Mouse (Mus musculus): ENCODE data around the gene Nsg2. TPM values are rescaled to one million over a fixed set of nuclear protein-coding genes. Genes with fewer than 3 reads are reported as not detected.

Nsg2 gene
- polyA plus RNA-seq, 1 experiment from 2014 or later, result 39.8 TPM

- no peak overlapping the region for H3K27ac ChIP-seq (ENCODE audit: low read depth, low read length)
- no peak overlapping the region for H3K4me2 ChIP-seq
- no peak overlapping the region for H3K4me3 ChIP-seq (ENCODE audit: low read depth, low read length)
- 66% methylated on average over 13 of the region's 13 CpGs for whole genome bisulfite sequencing
- DNase-seq (ENCODE audit: low spot score, missing footprints) (peak; percentile 84), ATAC-seq (ENCODE audit: low FRiP score) (peak; percentile 48; the same call in 1 of the 2 replicates)
- H3K4me1 ChIP-seq (ENCODE audit: control insufficient read depth, insufficient read depth, low read length), result peaks cover 5% of the 10 kb centered on the region; the same call in 1 of the 2 replicates
- no peaks in the 10 kb centered on the region for H3K9me3 ChIP-seq (ENCODE audit: control insufficient read depth, low read length)
- no peak overlapping the region for H3K9ac ChIP-seq (ENCODE audit: low read length)
- no peaks in the 10 kb centered on the region for H3K36me3 ChIP-seq (ENCODE audit: control insufficient read depth, insufficient read depth, low read length)
- H3K27me3 ChIP-seq (ENCODE audit: control insufficient read depth, insufficient read depth, low read length), result no peaks in the 10 kb centered on the region
Measured at GRCm38 (mm10) chr11:32057861-32058260, 57.6 kb downstream of the Nsg2 start.

DNA sequence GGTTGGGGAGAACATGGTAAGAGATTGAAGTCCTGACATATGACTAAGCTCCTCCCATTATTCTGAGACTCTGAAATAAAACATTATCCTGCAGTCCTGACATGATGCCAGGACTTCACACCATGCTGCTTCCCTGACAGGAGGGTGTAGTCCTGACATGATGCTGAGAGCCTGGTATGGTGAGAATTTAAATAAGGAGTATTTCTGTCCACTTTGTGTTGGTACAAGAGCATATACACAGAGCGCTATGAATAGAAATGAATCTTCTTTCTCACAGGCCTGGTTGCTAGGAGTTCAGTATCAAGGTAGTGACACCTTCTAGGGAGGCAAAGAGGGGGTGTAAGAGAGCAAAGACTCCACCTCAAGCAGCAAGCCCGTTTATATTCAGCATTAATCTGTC, 60.8 kb downstream of the Nsg2 start:
- no peaks in the 10 kb centered on the region for H3K36me3 ChIP-seq (ENCODE audit: control insufficient read depth, insufficient read depth, low read length)
- no peak for ATAC-seq (ENCODE audit: low FRiP score)

GRCm38 (mm10) chr11:32061874-32062273, 61.6 kb downstream of the Nsg2 start:
- Histone ChIP-seq H3K27ac (ENCODE audit: low read depth, low read length) (no peak overlapping the region), H3K4me3 (ENCODE audit: low read depth, low read length) (no peak overlapping the region), H3K4me1 (ENCODE audit: control insufficient read depth, insufficient read depth, low read length) (peaks cover 21% of the 10 kb centered on the region), H3K36me3 (ENCODE audit: control insufficient read depth, insufficient read depth, low read length) (no peaks in the 10 kb centered on the region), H3K27me3 (ENCODE audit: control insufficient read depth, insufficient read depth, low read length) (no peaks in the 10 kb centered on the region), H3K9me3 (ENCODE audit: control insufficient read depth, low read length) (no peaks in the 10 kb centered on the region), H3K4me2 (no peak overlapping the region), H3K9ac (ENCODE audit: low read length) (no peak overlapping the region)
- peak; percentile 83 for DNase-seq (ENCODE audit: low spot score, missing footprints)
- WGBS, result 92% methylated on average over 10 of the region's 10 CpGs
- no peak for ATAC-seq (ENCODE audit: low FRiP score)

More for the DNA sequence above, 60.8 kb downstream of the Nsg2 start:
- no peak overlapping the region for H3K27ac ChIP-seq (ENCODE audit: low read depth, low read length)
- peaks cover 21% of the 10 kb centered on the region for H3K4me1 ChIP-seq (ENCODE audit: control insufficient read depth, insufficient read depth, low read length)
- no peak overlapping the region for H3K4me2 ChIP-seq
- no peaks in the 10 kb centered on the region for H3K9me3 ChIP-seq (ENCODE audit: control insufficient read depth, low read length)
- DNase-seq (ENCODE audit: low spot score, missing footprints), result no peak
- H3K4me3 ChIP-seq (ENCODE audit: low read depth, low read length), result no peak overlapping the region
- no peaks in the 10 kb centered on the region for H3K27me3 ChIP-seq (ENCODE audit: control insufficient read depth, insufficient read depth, low read length)
- H3K9ac ChIP-seq (ENCODE audit: low read length), result no peak overlapping the region
- 60% methylated on average over 2 of the region's 2 CpGs for WGBS

DNA sequence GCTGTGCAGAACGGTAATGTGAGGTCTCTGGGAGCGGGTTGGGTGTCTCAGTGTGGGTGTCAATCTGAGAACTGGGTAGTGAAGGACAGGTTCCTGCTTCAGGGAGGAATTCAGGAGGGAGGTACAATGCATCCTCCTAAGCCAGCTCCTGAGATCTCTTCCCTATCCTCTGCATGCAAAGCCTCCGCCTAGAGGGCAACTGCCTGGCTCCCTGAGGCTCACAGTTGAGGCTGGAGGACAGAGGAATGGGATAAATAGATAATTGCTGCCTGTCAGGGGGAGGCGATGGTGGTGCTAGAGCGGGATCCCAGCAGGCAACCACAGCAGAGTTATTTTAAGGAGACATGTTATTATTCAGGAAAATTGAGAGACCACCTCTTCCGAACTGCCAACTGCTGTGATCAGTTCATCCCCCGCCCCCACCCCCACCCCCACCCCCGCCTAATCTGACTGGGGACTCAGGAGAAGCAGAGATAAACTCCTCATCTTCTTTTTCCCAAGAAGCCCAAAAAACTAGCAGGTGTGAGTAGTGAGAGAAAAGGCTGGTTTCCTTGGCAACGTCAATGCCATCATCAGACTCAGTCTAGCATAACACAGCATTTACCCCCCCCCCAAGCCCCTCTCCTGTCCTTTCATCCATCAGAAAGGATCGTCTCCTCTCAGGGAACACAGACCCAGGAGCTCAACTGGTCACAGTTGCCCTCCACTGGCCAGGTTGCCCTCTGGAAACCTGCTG, 63.7 kb downstream of the Nsg2 start:
- DNase-seq (ENCODE audit: low spot score, missing footprints) (no peak), ATAC-seq (ENCODE audit: low FRiP score) (peak; percentile 62)
- Histone ChIP-seq H3K9ac (ENCODE audit: low read length) (peak overlapping the region; percentile 4; the same call in 1 of the 2 replicates), H3K4me2 (no peak overlapping the region), H3K9me3 (ENCODE audit: control insufficient read depth, low read length) (no peaks in the 10 kb centered on the region), H3K36me3 (ENCODE audit: control insufficient read depth, insufficient read depth, low read length) (no peaks in the 10 kb centered on the region), H3K27me3 (ENCODE audit: control insufficient read depth, insufficient read depth, low read length) (no peaks in the 10 kb centered on the region), H3K4me1 (ENCODE audit: control insufficient read depth, insufficient read depth, low read length) (peaks cover 16% of the 10 kb centered on the region), H3K27ac (ENCODE audit: low read depth, low read length) (0 out of 2 replicates have a peak overlapping the region, but pooled peaks have one; percentile 28), H3K4me3 (ENCODE audit: low read depth, low read length) (no peak overlapping the region)
- 6% methylated on average over 10 of the region's 10 CpGs for WGBS

GRCm38 (mm10) chr11:32064511-32064862, 64.2 kb downstream of the Nsg2 start:
- H3K4me2 ChIP-seq, result no peak overlapping the region
- no peaks in the 10 kb centered on the region for H3K36me3 ChIP-seq (ENCODE audit: control insufficient read depth, insufficient read depth, low read length)
- ATAC-seq (ENCODE audit: low FRiP score) (peak; percentile 53), DNase-seq (ENCODE audit: low spot score, missing footprints) (peak; percentile 86)
- H3K9me3 ChIP-seq (ENCODE audit: control insufficient read depth, low read length), result no peaks in the 10 kb centered on the region
- no peak overlapping the region for H3K4me3 ChIP-seq (ENCODE audit: low read depth, low read length)
- H3K4me1 ChIP-seq (ENCODE audit: control insufficient read depth, insufficient read depth, low read length), result peaks cover 16% of the 10 kb centered on the region
- peak overlapping the region; percentile 28; the same call in 1 of the 2 replicates for H3K27ac ChIP-seq (ENCODE audit: low read depth, low read length)
- H3K9ac ChIP-seq (ENCODE audit: low read length), result no peak overlapping the region
- 11% methylated on average over 5 of the region's 5 CpGs for WGBS
- no peaks in the 10 kb centered on the region for H3K27me3 ChIP-seq (ENCODE audit: control insufficient read depth, insufficient read depth, low read length)

- H3K9ac ChIP-seq (ENCODE audit: low read length), result no peak overlapping the region
- H3K36me3 ChIP-seq (ENCODE audit: control insufficient read depth, insufficient read depth, low read length), result no peaks in the 10 kb centered on the region
- H3K9me3 ChIP-seq (ENCODE audit: control insufficient read depth, low read length), result no peaks in the 10 kb centered on the region
- H3K27ac ChIP-seq (ENCODE audit: low read depth, low read length), result no peak overlapping the region
- ATAC-seq (ENCODE audit: low FRiP score), result no peak
- no peaks in the 10 kb centered on the region for H3K27me3 ChIP-seq (ENCODE audit: control insufficient read depth, insufficient read depth, low read length)
- H3K4me2 ChIP-seq, result no peak overlapping the region
- peaks cover 9% of the 10 kb centered on the region for H3K4me1 ChIP-seq (ENCODE audit: control insufficient read depth, insufficient read depth, low read length)
- 80% methylated on average over 12 of the region's 12 CpGs for WGBS
- no peak overlapping the region for H3K4me3 ChIP-seq (ENCODE audit: low read depth, low read length)
- peak; percentile 69 for DNase-seq (ENCODE audit: low spot score, missing footprints)
Measured at GRCm38 (mm10) chr11:32068736-32069490, 68.7 kb downstream of the Nsg2 start.

GRCm38 (mm10) chr11:32075163-32075562, 74.9 kb downstream of the Nsg2 start:
- ATAC-seq (ENCODE audit: low FRiP score) (no peak), DNase-seq (ENCODE audit: low spot score, missing footprints) (no peak)
- H3K27me3 ChIP-seq (ENCODE audit: control insufficient read depth, insufficient read depth, low read length), result no peaks in the 10 kb centered on the region
- no peak overlapping the region for H3K27ac ChIP-seq (ENCODE audit: low read depth, low read length)
- 92% methylated on average over 2 of the region's 2 CpGs for WGBS
- H3K36me3 ChIP-seq (ENCODE audit: control insufficient read depth, insufficient read depth, low read length), result no peaks in the 10 kb centered on the region
- no peak overlapping the region for H3K4me3 ChIP-seq (ENCODE audit: low read depth, low read length)
- no peaks in the 10 kb centered on the region for H3K4me1 ChIP-seq (ENCODE audit: control insufficient read depth, insufficient read depth, low read length)
- H3K9me3 ChIP-seq (ENCODE audit: control insufficient read depth, low read length), result no peaks in the 10 kb centered on the region
- no peak overlapping the region for H3K9ac ChIP-seq (ENCODE audit: low read length)
- H3K4me2 ChIP-seq, result no peak overlapping the region

GRCm38 (mm10) chr11:32083462-32083861, 83.2 kb downstream of the Nsg2 start:
- Histone ChIP-seq H3K27me3 (ENCODE audit: control insufficient read depth, insufficient read depth, low read length) (no peaks in the 10 kb centered on the region), H3K4me3 (ENCODE audit: low read depth, low read length) (no peak overlapping the region), H3K9me3 (ENCODE audit: control insufficient read depth, low read length) (no peaks in the 10 kb centered on the region), H3K9ac (ENCODE audit: low read length) (no peak overlapping the region), H3K27ac (ENCODE audit: low read depth, low read length) (no peak overlapping the region), H3K4me2 (no peak overlapping the region), H3K36me3 (ENCODE audit: control insufficient read depth, insufficient read depth, low read length) (no peaks in the 10 kb centered on the region), H3K4me1 (ENCODE audit: control insufficient read depth, insufficient read depth, low read length) (peaks cover 18% of the 10 kb centered on the region)
- DNase-seq (ENCODE audit: low spot score, missing footprints), result no peak
- no peak for ATAC-seq (ENCODE audit: low FRiP score)
- 70% methylated on average over 3 of the region's 3 CpGs for WGBS

- DNase-seq (ENCODE audit: low spot score, missing footprints) (no peak), ATAC-seq (ENCODE audit: low FRiP score) (peak; percentile 30; the same call in 1 of the 2 replicates)
- H3K4me3 ChIP-seq (ENCODE audit: low read depth, low read length), result no peak overlapping the region
- H3K36me3 ChIP-seq (ENCODE audit: control insufficient read depth, insufficient read depth, low read length), result no peaks in the 10 kb centered on the region
- H3K4me2 ChIP-seq, result no peak overlapping the region
- H3K9ac ChIP-seq (ENCODE audit: low read length), result peak overlapping the region; percentile 51
- peaks cover 18% of the 10 kb centered on the region for H3K4me1 ChIP-seq (ENCODE audit: control insufficient read depth, insufficient read depth, low read length)
- no peaks in the 10 kb centered on the region for H3K9me3 ChIP-seq (ENCODE audit: control insufficient read depth, low read length)
- H3K27ac ChIP-seq (ENCODE audit: low read depth, low read length), result peak overlapping the region; percentile 90
- no peaks in the 10 kb centered on the region for H3K27me3 ChIP-seq (ENCODE audit: control insufficient read depth, insufficient read depth, low read length)
- WGBS, result 82% methylated on average over 1 of the region's 1 CpGs
Measured at GRCm38 (mm10) chr11:32086525-32086924, 86.3 kb downstream of the Nsg2 start.

Measured in midbrain, embryonic 11.5 days (tissue).